Mouse (Mus musculus) heart, postnatal 14 days (tissue): Measurements from ENCODE around the gene Slc9a7. TPM values are rescaled to one million over a fixed set of nuclear protein-coding genes. Genes with fewer than 3 reads are reported as not detected.

Experiments used
- DNase-seq, 2 experiments: peaks; one replicate each; pipeline ENCODE4 v3.0.0; 2021 to 2022
- intact Hi-C: fragments of 180-260 bp; cut with DNase I; formaldehyde crosslinking; loops from one replicate; pipeline ENCODE4 v1.15.1; 2025
- long read RNA-seq, 2 experiments: library from polyadenylated mRNA; stranded (forward); transcript quantifications; one replicate each; pipeline ENCODE4 v2.0.0; 2021
- total RNA-seq, 2 experiments: library from RNA; stranded (reverse); gene quantifications; 2 replicates each; pipeline ENCODE4 v1.2.3; 2021

The Slc9a7 gene
- 1 to 10 TPM; 5.3 to 9.2 TPM for total RNA-seq
- long read RNA-seq, experiment 1, partial matches to known transcripts = 0 of 6 reads
- long read RNA-seq, experiment 1, other reads (novel, unspliced or antisense) = 1 of 6 reads
- long read RNA-seq, experiment 2, partial matches to known transcripts = 0 of 2 reads
- long read RNA-seq, experiment 2, other reads (novel, unspliced or antisense) = 0 of 2 reads

GRCm38 (mm10) chrX:20291282-20292039 is at the start of gene Slc9a7:
TSS of gene Slc9a7 (minus strand) at chrX:20291807.
- DNase-seq = peak; percentile 57 to 58
- intact Hi-C loops = no loop called here

GRCm38 (mm10) chrX:20335722-20336121 is 44.1 kb upstream of the Slc9a7 start:
- intact Hi-C loops = loop anchor here (2.0 to 5.0 kb wide), 2 partner anchors 173 to 313 kb away; no protein-coding TSS in a partner anchor
- peak; percentile 31 to 53 for DNase-seq

DNA sequence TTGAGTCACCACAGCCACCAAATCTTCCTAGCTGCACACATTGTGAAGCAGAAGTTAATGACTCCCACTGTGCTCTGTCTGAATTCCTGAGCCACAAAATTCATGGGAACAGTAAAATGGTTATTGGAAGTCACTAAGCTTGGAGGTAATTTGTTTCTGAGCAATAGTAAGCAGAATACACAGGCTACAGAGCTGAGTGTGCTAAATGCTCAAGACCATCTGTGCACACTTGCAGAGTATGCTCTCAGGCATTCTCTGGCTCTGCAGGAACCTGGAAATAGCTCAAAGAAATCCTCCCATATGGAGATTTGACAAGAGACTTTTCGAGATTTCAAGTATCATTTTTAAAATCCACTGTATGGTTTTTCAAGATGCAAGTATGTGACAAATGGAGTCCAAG is 41.1 kb upstream of the Slc9a7 start:
- DNase-seq = no peak
- intact Hi-C loops = no loop called here

GRCm38 (mm10) chrX:20307215-20307614 is 15.6 kb upstream of the Slc9a7 start:
- intact Hi-C loops = no loop called here
- DNase-seq = no peak

- DNase-seq = no peak
- intact Hi-C loops = no loop called here
These were observed 14.3 kb upstream of the Slc9a7 start for GRCm38 (mm10) chrX:20305941-20306340.

GRCm38 (mm10) chrX:20303280-20303679 is 11.7 kb upstream of the Slc9a7 start:
- intact Hi-C loops = no loop called here
- DNase-seq = no peak

- DNase-seq = no peak
- intact Hi-C loops = no loop called here
These were observed 422 bp upstream of the Slc9a7 start for GRCm38 (mm10) chrX:20292040-20292417.

DNA sequence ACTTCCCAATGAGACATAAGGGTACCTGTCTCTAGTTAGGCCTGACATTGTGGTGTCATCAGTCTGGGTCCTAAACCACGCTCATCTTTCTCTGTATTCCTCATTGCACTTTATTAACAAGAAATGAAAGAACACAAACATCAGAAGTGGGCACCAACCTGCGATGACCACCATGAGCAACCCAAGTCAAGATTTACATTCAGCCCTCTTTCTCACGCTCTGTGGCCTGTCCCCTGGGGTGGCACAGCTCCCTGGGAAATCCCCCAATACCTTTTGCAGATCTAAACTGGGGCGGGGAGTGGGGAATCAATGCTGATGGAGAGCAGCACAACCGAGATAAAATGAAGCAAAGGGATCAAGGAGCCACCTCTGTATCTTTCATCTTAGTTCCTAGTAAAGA is 892 bp downstream of the Slc9a7 start:
- intact Hi-C loops = no loop called here
- DNase-seq = no peak

GRCm38 (mm10) chrX:20288674-20289073 is 2.9 kb downstream of the Slc9a7 start:
- DNase-seq = no peak
- intact Hi-C loops = no loop called here

DNA sequence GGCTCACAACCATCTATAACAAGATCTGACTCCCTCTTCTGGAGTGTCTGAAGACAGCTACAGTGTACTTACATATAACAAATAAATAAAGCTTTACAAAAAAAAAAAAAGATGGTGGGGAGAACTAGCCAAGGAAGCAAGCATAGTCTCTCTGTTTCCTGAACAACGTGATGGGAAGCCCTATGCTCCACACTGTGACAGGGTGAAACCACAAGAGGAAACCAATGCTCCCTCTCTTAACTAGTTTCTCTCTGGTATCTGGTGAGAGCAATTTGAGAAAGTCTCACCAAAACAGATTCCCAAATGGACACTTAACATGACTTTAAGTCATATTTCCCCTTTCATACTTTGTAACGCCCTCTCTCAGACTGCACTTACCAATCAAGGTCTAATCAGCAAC is 5.4 kb downstream of the Slc9a7 start:
- no peak for DNase-seq

DNA sequence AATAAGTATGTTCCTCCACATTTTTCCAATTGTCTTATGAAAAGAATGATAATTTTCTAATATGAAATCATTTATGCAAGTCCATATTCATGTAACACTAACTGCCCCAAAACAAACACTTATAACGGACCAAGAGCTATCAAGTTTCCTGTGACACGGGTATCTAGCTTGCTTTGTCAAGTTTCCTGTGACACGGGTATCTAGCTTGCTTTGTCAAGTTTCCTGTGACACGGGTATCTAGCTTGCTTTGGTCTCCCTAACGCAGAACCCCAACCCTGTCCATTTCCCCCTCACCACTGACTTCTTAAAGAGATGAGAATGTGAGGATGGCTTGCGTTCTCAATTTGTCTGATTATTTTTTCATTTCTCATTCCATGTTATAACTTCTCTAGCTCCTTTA is 12.2 kb downstream of the Slc9a7 start:
- no peak for DNase-seq
- intact Hi-C loops = no loop called here

More for the DNA sequence above, 5.4 kb downstream of the Slc9a7 start:
- intact Hi-C loops = no loop called here

DNA sequence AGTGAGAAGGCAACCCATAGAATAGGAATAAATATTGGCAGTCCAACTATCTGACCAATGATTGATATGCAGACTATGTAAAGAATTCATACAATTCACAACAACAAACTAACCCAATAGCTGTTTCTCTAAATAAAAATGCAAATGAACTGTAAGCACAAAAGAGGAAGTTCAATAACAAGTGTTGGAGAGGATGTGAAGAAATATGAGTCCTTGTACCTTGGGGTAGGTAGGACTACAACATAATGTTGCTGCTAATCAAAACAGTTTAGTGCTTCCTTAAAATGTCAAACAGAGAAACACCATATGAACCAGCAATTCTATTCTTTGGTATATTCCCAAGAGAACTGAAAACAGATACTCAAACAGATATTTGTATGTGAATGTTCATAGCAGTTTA is 17.8 kb downstream of the Slc9a7 start:
- DNase-seq = no peak
- intact Hi-C loops = no loop called here

DNA sequence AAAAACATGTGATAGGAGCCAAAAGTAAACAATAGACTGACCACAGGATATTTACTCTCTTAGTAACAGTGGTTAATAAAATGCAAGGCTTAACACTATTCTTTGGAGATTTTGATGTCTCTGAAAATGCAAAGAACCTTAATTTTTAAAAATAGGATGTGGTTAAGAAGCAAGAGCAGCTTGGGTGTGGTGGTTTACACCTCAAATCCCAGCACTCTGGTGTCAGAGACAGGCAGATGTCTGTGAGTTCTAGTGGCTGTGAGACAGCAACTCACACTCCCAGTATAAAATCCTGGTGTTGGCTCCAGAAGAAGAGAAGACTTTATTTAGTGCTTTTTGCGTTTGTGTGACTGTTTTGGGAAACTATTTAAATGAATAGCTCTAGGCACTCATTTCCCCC is 19.6 kb downstream of the Slc9a7 start:
- intact Hi-C loops = no loop called here
- DNase-seq = no peak

DNA sequence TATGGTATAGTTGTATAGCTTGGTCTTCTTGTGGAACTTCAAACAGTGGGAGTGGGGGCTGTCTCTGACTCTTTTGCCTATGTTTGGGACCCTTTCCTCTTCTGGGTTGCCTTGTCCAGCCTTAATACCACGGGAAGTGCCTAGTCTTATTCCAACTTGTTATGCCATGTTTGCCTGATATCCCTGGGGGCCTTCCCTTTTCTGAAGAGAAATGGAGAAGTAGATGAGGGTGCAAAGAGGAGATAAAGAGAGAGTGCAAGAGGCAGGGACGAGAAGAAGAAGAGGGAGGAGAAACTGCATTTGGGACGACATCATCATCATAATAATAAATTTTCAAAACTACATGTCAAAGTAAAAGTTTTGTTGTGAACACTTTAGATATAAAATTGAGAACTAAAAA is 21.6 kb downstream of the Slc9a7 start:
- DNase-seq = no peak
- intact Hi-C loops = no loop called here

- intact Hi-C loops = no loop called here
- DNase-seq = no peak
These were observed 27.2 kb downstream of the Slc9a7 start for GRCm38 (mm10) chrX:20264370-20264769.

DNA sequence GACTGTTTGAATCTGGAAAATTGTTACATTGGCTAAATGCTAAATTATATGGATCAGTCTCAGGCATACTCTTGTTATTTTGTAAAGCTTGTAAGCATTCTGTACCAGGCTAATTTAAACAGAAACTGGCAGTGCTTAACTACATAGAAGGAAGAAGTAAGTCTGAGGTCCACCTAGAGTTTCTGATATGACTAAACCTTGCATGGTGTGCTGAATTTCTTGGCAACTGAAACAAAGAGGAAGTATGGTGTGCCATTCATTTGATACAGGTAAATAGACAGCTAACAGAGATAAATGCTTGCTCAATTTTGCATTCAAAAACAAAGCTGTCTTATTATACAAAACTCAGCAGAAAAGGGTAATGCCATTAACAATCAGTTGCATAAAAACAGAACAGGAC is 63.5 kb downstream of the Slc9a7 start:
- DNase-seq = no peak
- intact Hi-C loops = no loop called here

GRCm38 (mm10) chrX:20221486-20221885 is 70.1 kb downstream of the Slc9a7 start:
- intact Hi-C loops = no loop called here
- DNase-seq = no peak

GRCm38 (mm10) chrX:20185616-20186015 is 106.0 kb downstream of the Slc9a7 start:
- intact Hi-C loops = no loop called here
- no peak for DNase-seq

- no peak for DNase-seq
- intact Hi-C loops = no loop called here
These were observed 114.8 kb downstream of the Slc9a7 start for GRCm38 (mm10) chrX:20176792-20177191.

DNA sequence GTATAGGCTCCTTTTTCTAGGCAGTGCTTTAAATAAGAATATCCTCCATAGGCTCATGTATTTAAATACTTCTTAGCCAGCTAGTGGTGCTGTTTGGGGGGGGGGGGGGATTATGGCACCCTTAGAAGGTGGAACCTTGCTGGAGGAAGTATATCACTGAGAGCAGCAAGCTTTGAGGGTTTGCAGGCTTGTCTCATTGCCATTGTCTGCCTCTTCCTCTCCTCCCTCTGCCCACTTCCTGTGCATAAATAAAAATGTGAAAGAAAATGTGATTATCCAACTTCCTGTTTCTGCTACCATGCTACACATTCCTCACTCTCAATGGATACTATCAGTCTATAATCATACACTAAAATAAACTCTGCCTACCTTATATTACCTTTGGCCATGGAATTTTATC is 123.2 kb downstream of the Slc9a7 start:
- intact Hi-C loops = loop anchor here (5.0 kb wide), 1 partner anchor 329 kb away; no protein-coding TSS in a partner anchor
- no peak for DNase-seq

- no peak for DNase-seq
- intact Hi-C loops = loop anchor here (5.0 kb wide), 1 partner anchor 332 kb away; no protein-coding TSS in a partner anchor
These were observed 126.6 kb downstream of the Slc9a7 start for GRCm38 (mm10) chrX:20164984-20165383.

GRCm38 (mm10) chrX:20162322-20162711 is 129.3 kb downstream of the Slc9a7 start:
- peak; percentile 25 to 52 for DNase-seq
- intact Hi-C loops = loop anchor here (2.0 kb wide), 1 partner anchor 172 kb away; no protein-coding TSS in a partner anchor
